Mouse (Mus musculus) cerebellum, adult (tissue): ENCODE measurements around the gene Rgs9.
A peak's percentile ranks its signal among the peaks of the same experiment; 100 is the strongest.

Experiments
- ATAC-seq: cut with Nextera tagmentation; 2 replicates; pipeline ENCODE4 v1.9.2; 2017; ENCODE audit warnings: mild to moderate bottlenecking, moderate library complexity, mixed read lengths; ENCODE audit not compliant: insufficient number of reproducible peaks, low FRiP score, low TSS enrichment

The Rgs9 gene

GRCm38 (mm10) chr11:109246920-109247319 lies 51.0 kb downstream of the Rgs9 start:
- ATAC-seq: no peak

GRCm38 (mm10) chr11:109244635-109245360 lies 53.1 kb downstream of the Rgs9 start:
- ATAC-seq: peak; percentile 85

- no peak for ATAC-seq
Measured at GRCm38 (mm10) chr11:109240126-109240525, 57.8 kb downstream of the Rgs9 start.

- ATAC-seq: no peak
Measured at GRCm38 (mm10) chr11:109238671-109239070, 59.3 kb downstream of the Rgs9 start.

GRCm38 (mm10) chr11:109237796-109238195 lies 60.1 kb downstream of the Rgs9 start:
- no peak for ATAC-seq

- ATAC-seq: no peak
Measured at GRCm38 (mm10) chr11:109233627-109234026, 64.3 kb downstream of the Rgs9 start.

GRCm38 (mm10) chr11:109232811-109233210 lies 65.1 kb downstream of the Rgs9 start:
- ATAC-seq: no peak

- no peak for ATAC-seq
Measured at GRCm38 (mm10) chr11:109227139-109227538, 70.8 kb downstream of the Rgs9 start.

GRCm38 (mm10) chr11:109221209-109222007 lies 76.5 kb downstream of the Rgs9 start:
- ATAC-seq: no peak

GRCm38 (mm10) chr11:109218722-109219430 lies 79.1 kb downstream of the Rgs9 start:
- no peak for ATAC-seq

GRCm38 (mm10) chr11:109217827-109218536 lies 79.9 kb downstream of the Rgs9 start:
- no peak for ATAC-seq

GRCm38 (mm10) chr11:109210772-109211171 lies 87.2 kb downstream of the Rgs9 start:
- no peak for ATAC-seq

- ATAC-seq: no peak
Measured at GRCm38 (mm10) chr11:109210341-109210740, 87.6 kb downstream of the Rgs9 start.

- no peak for ATAC-seq
Measured at GRCm38 (mm10) chr11:109206732-109207131, 91.2 kb downstream of the Rgs9 start.

- no peak for ATAC-seq
Measured at GRCm38 (mm10) chr11:109206028-109206427, 91.9 kb downstream of the Rgs9 start.

GRCm38 (mm10) chr11:109199612-109200293 lies 98.2 kb downstream of the Rgs9 start:
- no peak for ATAC-seq

GRCm38 (mm10) chr11:109192673-109193557 lies 105.0 kb downstream of the Rgs9 start:
- ATAC-seq: peak; percentile 58

- no peak for ATAC-seq
Measured at GRCm38 (mm10) chr11:109188235-109188634, 109.7 kb downstream of the Rgs9 start.

GRCm38 (mm10) chr11:109187631-109188184 lies 110.2 kb downstream of the Rgs9 start:
- ATAC-seq: no peak
